Mouse (Mus musculus) heart, postnatal 10 days (tissue): ENCODE measurements around the gene Neurod2. TPM values are rescaled to one million over a fixed set of nuclear protein-coding genes. Genes with fewer than 3 reads are reported as not detected.
A peak's percentile ranks its signal among the peaks of the same experiment; 100 is the strongest.

ENCODE experiments used
- DNase-seq, 2 experiments: peaks; one replicate each; pipeline ENCODE4 v3.0.0; 2021
- intact Hi-C: fragments of 180-260 bp; cut with DNase I; formaldehyde crosslinking; loops from one replicate; pipeline ENCODE4 v1.15.1; 2025
- total RNA-seq, 2 experiments: library from RNA; stranded (reverse); gene quantifications; 2 replicates each; pipeline ENCODE4 v1.2.3; 2021

Gene Neurod2
- total RNA-seq, result not detected

GRCm38 (mm10) chr11:98329081-98329959 lies at the start of gene Neurod2:
TSS of gene Neurod2 (minus strand) at chr11:98329648.
- no peak for DNase-seq
- intact Hi-C loops, result no loop called here

DNA sequence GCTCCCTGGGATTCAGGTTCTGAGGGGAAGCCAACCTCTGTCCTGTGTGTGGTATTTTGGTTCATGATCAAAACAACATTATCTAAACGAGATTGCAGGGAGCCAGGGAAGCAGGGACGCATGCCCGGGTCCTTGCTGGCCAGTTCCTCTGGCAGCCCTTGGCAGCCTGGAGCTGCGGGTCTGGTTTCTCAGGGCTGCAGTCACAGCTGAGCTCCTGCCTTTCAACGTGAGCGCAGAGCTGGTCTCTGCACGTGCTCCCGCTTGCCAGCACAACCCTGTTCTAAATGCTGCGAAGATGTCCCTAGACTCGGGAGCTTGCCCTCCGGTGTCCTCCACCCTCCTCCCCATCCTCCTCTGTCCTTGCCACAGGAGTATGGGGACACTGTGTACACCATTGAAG lies 48.3 kb upstream of the Neurod2 start:
- intact Hi-C loops, result no loop called here

DNA sequence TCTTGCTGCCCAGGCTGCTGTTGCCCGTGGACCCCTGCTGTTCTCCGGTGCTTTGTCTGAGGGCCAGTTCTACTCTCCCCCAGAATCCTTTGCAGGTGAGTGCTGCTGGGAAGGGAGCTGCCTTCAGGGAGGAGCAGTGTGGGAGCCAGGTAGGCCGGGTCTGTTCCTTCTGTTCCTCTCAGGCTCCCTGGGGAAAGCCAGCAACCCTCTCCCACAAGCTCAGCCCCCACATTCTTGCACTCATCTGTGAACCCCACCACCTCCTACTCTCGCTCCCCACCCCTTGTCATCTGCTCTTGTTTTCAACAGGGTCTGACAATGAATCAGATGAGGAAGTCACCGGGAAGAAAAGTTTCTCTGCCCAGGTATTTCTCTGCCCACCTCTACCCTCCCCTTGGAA lies 47.3 kb upstream of the Neurod2 start:
- no peak for DNase-seq
- intact Hi-C loops, result no loop called here

More for the DNA sequence above, 48.3 kb upstream of the Neurod2 start:
- peak; percentile 71 to 84 for DNase-seq

- intact Hi-C loops, result no loop called here
- DNase-seq, result peak; percentile 74 to 80
Observed at GRCm38 (mm10) chr11:98374266-98374665, 44.8 kb upstream of the Neurod2 start.

- DNase-seq, result no peak
- intact Hi-C loops, result no loop called here
Observed at GRCm38 (mm10) chr11:98373244-98373643, 43.8 kb upstream of the Neurod2 start.

- peak; percentile 68 to 82 for DNase-seq
- intact Hi-C loops, result no loop called here
Observed at GRCm38 (mm10) chr11:98372406-98372805, 43.0 kb upstream of the Neurod2 start.

GRCm38 (mm10) chr11:98371556-98372240 lies 42.2 kb upstream of the Neurod2 start:
- DNase-seq, result no peak
- intact Hi-C loops, result loop anchor here (2.0 kb wide), 1 partner anchor 17 kb away; no protein-coding TSS in a partner anchor

- intact Hi-C loops, result loop anchor here (2.0 kb wide), 1 partner anchor 18 kb away; no protein-coding TSS in a partner anchor
- no peak for DNase-seq
Observed at GRCm38 (mm10) chr11:98370588-98370987, 41.1 kb upstream of the Neurod2 start.

DNA sequence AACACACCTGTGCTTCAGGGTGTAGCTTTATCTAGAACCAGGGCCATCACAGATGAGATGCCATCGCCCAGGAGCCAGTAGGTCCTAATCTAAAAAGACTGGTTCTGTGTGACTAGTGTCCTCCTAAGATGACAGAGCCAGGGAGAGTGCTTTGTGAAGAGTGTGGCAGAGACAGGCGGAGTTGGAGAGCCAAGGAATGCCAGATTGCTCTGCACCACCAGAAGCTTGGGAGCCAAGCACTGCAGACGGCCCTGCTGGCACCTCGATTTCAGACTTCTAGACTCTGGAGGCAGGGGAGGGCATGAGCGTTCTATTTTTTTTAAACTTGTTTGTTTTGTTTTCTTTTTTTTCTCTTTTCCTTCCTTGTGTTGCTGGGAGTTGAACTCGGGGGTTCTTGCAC lies 39.9 kb upstream of the Neurod2 start:
- intact Hi-C loops, result no loop called here
- no peak for DNase-seq

- DNase-seq, result no peak
Observed at GRCm38 (mm10) chr11:98367863-98368186, 38.4 kb upstream of the Neurod2 start.

GRCm38 (mm10) chr11:98367171-98367862 lies 37.9 kb upstream of the Neurod2 start:
- DNase-seq, result no peak
- intact Hi-C loops, result no loop called here

More at GRCm38 (mm10) chr11:98367863-98368186, 38.4 kb upstream of the Neurod2 start:
- intact Hi-C loops, result no loop called here

DNA sequence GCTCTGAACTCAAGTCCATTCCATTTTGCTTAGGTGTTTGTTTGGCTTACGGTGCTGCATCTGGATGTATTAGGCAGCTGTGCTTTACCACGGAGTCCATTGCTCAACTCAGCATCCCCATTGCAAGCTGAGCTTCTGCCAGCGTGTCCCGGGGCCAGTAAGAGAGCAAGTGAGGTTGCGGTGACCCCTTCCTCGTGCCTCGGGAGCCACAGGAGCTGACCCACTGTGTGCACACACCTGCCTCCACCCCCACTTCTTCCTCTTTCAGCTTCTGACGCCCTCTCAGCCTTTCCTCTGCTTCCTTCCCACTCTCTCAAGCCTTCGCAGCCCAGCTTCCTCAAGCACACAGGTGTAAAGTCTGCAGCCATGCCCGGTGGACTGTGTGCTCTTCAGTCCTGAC lies 36.8 kb upstream of the Neurod2 start:
- DNase-seq, result no peak

GRCm38 (mm10) chr11:98364410-98364809 lies 35.0 kb upstream of the Neurod2 start:
- intact Hi-C loops, result no loop called here
- DNase-seq, result no peak

More for the DNA sequence above, 36.8 kb upstream of the Neurod2 start:
- intact Hi-C loops, result no loop called here

DNA sequence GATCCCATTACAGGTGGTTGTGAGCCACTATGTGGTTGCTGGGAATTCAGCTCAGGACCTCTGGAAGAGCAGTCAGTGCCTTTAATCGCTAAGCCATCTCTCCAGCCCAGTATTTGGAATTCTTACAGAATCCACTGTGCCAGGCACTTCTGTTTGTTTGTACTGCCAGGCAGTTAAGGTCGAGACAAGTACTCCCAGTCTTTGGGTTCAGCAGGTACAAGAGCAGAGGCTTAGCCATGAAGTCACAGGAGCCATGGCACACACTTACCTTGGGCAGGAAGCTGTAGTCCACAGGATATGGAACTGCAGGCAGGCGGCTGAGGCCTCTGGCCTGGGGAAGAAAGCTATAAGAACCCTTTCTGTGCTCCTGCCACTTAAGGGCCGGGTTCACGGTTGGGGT lies 34.4 kb upstream of the Neurod2 start:
- intact Hi-C loops, result no loop called here
- no peak for DNase-seq

GRCm38 (mm10) chr11:98360866-98361521 lies 31.5 kb upstream of the Neurod2 start:
- no peak for DNase-seq
- intact Hi-C loops, result no loop called here

DNA sequence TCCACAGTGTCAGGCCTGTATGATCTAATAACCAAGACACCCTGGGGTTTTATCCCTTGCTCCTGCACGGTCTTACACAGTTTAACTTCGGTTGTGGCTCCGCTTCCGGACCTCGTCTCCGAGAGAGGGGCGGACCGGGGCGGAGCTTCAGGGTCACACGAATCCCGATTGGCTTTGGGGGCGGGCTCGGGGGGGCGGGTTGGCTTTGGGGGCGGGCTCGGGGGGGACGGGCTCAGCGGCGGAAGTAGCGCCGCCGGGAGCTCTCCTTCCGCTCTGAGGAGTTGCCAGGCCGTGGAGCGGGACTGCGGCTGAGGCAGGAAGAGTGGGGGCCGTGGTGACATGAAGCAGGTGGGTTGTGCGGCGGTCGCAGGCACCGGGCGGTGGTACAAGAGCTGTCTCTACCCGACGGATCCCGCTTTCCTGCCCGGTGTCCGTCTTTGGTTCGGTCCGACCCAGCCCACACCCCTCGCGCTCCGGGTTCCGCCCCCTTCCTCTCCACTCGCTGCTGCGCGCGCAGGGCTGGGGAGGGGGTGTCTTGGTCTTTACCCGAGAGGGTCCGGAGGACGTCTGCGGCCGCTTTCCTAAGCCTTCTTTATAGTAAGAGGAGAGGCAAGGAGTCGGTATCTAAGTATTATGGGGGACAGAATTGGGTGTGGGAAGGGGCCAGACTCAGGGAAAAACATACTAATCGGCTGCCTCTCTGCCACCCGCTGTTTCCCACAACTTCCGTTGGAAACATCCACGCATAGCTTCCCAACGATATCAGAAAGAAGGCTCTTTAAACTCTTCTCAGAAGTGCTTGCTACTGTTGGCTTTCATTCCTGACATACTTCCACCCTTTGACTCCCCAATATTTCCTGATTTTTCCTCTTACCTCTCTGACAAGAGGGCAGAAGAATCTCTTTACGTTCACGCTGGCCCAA lies 29.0 kb upstream of the Neurod2 start, which contains the start of gene Stard3:
Gene Stard3, plus strand, starts transcription at position 208 of the 923 bp plus-strand sequence.
- intact Hi-C loops, result no loop called here
- DNase-seq, result peak; percentile 91 to 92

- intact Hi-C loops, result no loop called here
- DNase-seq, result peak in 1 of 2 experiments; percentile 41
Observed at GRCm38 (mm10) chr11:98357396-98358160, 28.1 kb upstream of the Neurod2 start.

DNA sequence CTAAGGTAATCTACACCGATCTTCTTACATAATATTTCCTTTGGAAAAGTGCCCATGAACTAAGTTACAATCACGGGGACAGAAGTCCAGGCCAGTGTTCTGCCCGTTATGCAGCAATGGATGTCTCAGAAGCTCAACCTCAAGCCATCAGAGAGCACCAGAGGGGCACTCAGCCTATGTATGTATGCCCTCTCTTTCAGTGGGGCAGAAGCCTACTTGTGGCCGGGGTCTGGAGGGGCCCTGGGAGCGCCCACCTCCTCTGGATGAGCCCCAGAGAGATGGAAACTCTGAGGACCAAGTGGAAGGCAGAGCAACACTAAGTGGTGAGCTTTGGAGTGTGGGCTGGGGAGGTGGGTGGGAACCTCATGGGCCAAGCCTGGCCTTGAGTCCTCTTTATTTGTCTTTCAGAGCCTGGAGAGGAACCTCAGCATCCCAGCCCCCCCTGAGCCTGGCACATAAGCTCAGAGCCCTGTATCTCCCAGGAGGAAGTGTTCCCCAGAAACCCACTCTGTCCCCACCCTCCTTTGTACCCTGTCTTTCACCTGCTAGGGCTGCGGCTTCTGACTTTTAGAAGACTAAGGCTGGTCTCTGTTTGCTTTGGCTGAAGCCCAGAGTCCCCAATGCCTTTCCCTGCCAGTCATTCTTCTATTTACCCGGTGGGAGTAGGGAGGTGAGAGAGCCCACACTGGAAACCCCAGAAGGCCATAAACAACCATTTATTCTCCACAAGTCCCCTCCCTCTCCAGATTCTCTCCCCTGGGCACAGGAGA lies 27.4 kb upstream of the Neurod2 start:
- DNase-seq, result no peak
- intact Hi-C loops, result no loop called here
